Mouse (Mus musculus) hindlimb bud, embryonic 11.5 days (tissue): ENCODE data around the gene Mrpl55.
"Not testable (repeated sequence)": the region's sequence is repeated elsewhere in the genome, so short reads cannot be mapped to it uniquely, and the experiment has no call there.

ENCODE experiments used
- DNase-seq: peaks from one replicate; pipeline ENCODE4 v3.0.0-alpha.2; 2012; ENCODE audit warnings: low read depth, low spot score; ENCODE audit errors: extremely low spot score

Mrpl55 gene

GRCm38 (mm10) chr11:59191231-59192058, 10.8 kb upstream of the Mrpl55 start:
- no peak for DNase-seq

GRCm38 (mm10) chr11:59192059-59192386, 10.3 kb upstream of the Mrpl55 start, which contains the start of gene Guk1:
TSS of gene Guk1 (minus strand) at chr11:59192212.
- DNase-seq = no peak

GRCm38 (mm10) chr11:59196230-59196629, 6.1 kb upstream of the Mrpl55 start:
- no peak for DNase-seq

- DNase-seq = no peak
These were observed 877 bp upstream of the Mrpl55 start for GRCm38 (mm10) chr11:59201216-59202002.

GRCm38 (mm10) chr11:59208153-59208831, 6.0 kb downstream of the Mrpl55 start, which contains the start of gene 2310033P09Rik:
TSS of gene 2310033P09Rik (plus strand) at chr11:59208321.
- no peak for DNase-seq

GRCm38 (mm10) chr11:59209003-59209441, 6.7 kb downstream of the Mrpl55 start:
- no peak for DNase-seq

- DNase-seq = no peak
These were observed 7.3 kb downstream of the Mrpl55 start for GRCm38 (mm10) chr11:59209580-59209979.

- DNase-seq = no peak
These were observed 7.7 kb downstream of the Mrpl55 start for GRCm38 (mm10) chr11:59210020-59210419.

- not testable (repeated sequence) for DNase-seq
These were observed 9.3 kb downstream of the Mrpl55 start for GRCm38 (mm10) chr11:59211561-59211960.

GRCm38 (mm10) chr11:59212320-59212719, 10.0 kb downstream of the Mrpl55 start:
- DNase-seq = not testable (repeated sequence)

GRCm38 (mm10) chr11:59212892-59213494, 10.7 kb downstream of the Mrpl55 start:
- DNase-seq = no peak

- no peak for DNase-seq
These were observed 14.7 kb downstream of the Mrpl55 start for GRCm38 (mm10) chr11:59216955-59217354.

- DNase-seq = no peak
These were observed 16.2 kb downstream of the Mrpl55 start for GRCm38 (mm10) chr11:59218389-59218998.

- DNase-seq = no peak
These were observed 16.8 kb downstream of the Mrpl55 start for GRCm38 (mm10) chr11:59219064-59219463.

GRCm38 (mm10) chr11:59221604-59222003, 19.3 kb downstream of the Mrpl55 start:
- no peak for DNase-seq

- no peak for DNase-seq
These were observed 20.0 kb downstream of the Mrpl55 start for GRCm38 (mm10) chr11:59222306-59222705.

- no peak for DNase-seq
These were observed 21.7 kb downstream of the Mrpl55 start for GRCm38 (mm10) chr11:59224025-59224424.

GRCm38 (mm10) chr11:59224470-59224869, 22.2 kb downstream of the Mrpl55 start:
- no peak for DNase-seq

GRCm38 (mm10) chr11:59225167-59225566, 22.9 kb downstream of the Mrpl55 start:
- DNase-seq = no peak

GRCm38 (mm10) chr11:59226251-59226650, 24.0 kb downstream of the Mrpl55 start:
- DNase-seq = no peak
